Mouse (Mus musculus): ENCODE data around the gene Bhlhe41. TPM values are rescaled to one million over a fixed set of nuclear protein-coding genes. Genes with fewer than 3 reads are reported as not detected.

The Bhlhe41 gene
- polyA plus RNA-seq, 1 experiment from 2014 or later, result 2.9 TPM

GRCm38 (mm10) chr6:145891951-145892350, 26.6 kb upstream of the Bhlhe41 start:
- Histone ChIP-seq H3K9ac (replicated peaks) (no peak overlapping the region), H3K4me1 (no peaks in the 10 kb centered on the region; the same call in 1 of the 2 replicates), H3K9me3 (no peaks in the 10 kb centered on the region), H3K27me3 (no peaks in the 10 kb centered on the region), H3K27ac (replicated peaks) (no peak overlapping the region), H3K36me3 (no peaks in the 10 kb centered on the region), H3K4me3 (no peak overlapping the region), H3K4me2 (replicated peaks) (no peak overlapping the region)
- ATAC-seq (replicated peaks), result no peak
- 82% methylated on average over 11 of the region's 11 CpGs for WGBS

DNA sequence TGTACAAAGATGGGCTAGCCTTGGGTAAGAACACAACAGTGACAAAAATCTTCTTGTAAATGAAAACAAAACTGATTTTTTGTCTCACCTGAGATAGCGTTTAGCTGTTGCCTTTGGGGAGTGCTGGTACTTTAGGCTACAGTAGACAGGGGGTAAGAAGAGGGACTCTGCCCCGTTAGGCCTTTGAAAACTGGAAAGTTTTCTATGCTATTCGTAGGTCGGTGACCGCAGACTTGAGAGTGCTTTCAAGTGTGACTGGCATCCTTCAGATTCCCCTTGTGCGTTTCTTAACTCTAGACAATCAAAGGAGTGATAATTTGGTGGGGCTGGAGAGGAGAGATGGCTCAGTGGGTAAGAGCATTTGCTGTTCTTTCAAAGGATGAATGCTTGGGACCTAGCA, 22.4 kb upstream of the Bhlhe41 start:
- Histone ChIP-seq H3K27me3 (no peaks in the 10 kb centered on the region), H3K4me3 (no peak overlapping the region), H3K4me2 (replicated peaks) (no peak overlapping the region), H3K27ac (replicated peaks) (no peak overlapping the region), H3K36me3 (no peaks in the 10 kb centered on the region), H3K4me1 (no peaks in the 10 kb centered on the region; the same call in 1 of the 2 replicates), H3K9me3 (no peaks in the 10 kb centered on the region), H3K9ac (replicated peaks) (no peak overlapping the region)
- WGBS, result 60% methylated on average over 6 of the region's 6 CpGs
- no peak for ATAC-seq (replicated peaks)

- Histone ChIP-seq H3K36me3 (no peaks in the 10 kb centered on the region), H3K27me3 (no peaks in the 10 kb centered on the region), H3K4me1 (no peaks in the 10 kb centered on the region; the same call in 1 of the 2 replicates), H3K9ac (replicated peaks) (no peak overlapping the region), H3K27ac (replicated peaks) (no peak overlapping the region), H3K4me3 (no peak overlapping the region), H3K4me2 (replicated peaks) (no peak overlapping the region), H3K9me3 (no peaks in the 10 kb centered on the region)
- 62% methylated on average over 8 of the region's 8 CpGs for WGBS
- no peak for ATAC-seq (replicated peaks)
Measured at GRCm38 (mm10) chr6:145886277-145886676, 20.9 kb upstream of the Bhlhe41 start.

DNA sequence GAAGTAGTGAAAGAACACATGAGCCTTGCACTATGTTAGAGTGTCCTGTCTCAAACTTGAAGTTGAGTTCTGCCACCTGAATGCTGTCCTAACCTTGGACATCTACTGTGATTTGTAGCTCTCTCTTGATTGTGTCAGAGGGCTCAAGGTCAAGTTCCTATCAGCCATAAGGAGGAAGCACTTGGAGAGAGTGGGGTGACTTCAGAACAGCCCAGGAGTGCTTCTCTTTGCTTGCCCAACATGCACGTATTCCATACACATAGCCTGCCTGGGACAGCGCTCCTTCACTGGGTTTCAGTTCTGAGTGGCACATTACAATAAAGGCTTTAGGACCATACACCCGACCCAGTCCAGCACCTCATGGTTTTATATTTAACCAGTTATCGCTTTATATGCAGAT, 19.7 kb upstream of the Bhlhe41 start:
- ATAC-seq (replicated peaks), result no peak
- H3K4me3 ChIP-seq, result no peak overlapping the region
- H3K9ac ChIP-seq (replicated peaks), result no peak overlapping the region
- WGBS, result 83% methylated on average over 4 of the region's 4 CpGs
- H3K4me2 ChIP-seq (replicated peaks), result no peak overlapping the region
- H3K36me3 ChIP-seq, result no peaks in the 10 kb centered on the region
- no peaks in the 10 kb centered on the region for H3K27me3 ChIP-seq
- H3K4me1 ChIP-seq, result no peaks in the 10 kb centered on the region; the same call in 1 of the 2 replicates
- H3K9me3 ChIP-seq, result no peaks in the 10 kb centered on the region
- no peak overlapping the region for H3K27ac ChIP-seq (replicated peaks)

DNA sequence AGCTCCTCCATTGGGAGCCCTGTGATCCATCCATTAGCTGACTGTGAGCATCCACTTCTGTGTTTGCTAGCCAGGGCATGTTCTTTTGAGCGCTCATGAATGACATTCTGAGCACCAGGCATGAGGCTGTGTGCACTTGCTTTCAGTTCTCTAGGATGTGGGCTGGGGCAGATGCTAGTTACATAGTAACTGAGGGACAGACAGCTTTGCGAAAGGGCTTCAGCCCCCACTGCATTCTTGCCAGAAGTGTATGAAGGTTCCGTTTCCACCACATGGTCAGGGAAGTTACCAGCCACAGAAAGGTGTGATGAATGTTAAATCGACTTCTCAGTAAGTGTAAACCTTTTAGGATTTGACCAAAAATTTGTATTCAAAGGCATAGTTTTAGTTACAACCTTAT, 18.3 kb upstream of the Bhlhe41 start:
- Histone ChIP-seq H3K4me2 (replicated peaks) (no peak overlapping the region), H3K27ac (replicated peaks) (no peak overlapping the region)
- 91% methylated on average over 4 of the region's 4 CpGs for WGBS

DNA sequence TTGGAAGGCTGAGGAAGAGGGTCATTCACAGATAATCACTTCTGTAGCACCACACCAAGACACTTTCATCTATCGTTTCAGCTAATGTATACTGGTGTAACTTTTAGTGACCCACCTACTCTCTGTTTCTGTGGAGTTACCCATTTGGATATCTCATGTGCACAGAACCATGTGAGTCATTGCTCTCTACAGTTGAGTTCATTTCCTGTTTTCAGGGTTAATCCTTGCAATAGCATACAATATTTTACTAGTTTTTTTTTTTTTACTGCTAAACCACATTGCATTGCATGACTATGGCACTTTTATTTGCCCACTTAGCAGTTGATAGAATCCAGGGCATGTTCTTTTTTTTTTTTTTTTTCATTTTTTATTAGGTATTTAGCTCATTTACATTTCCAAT, 17.7 kb upstream of the Bhlhe41 start:
- H3K27ac ChIP-seq (replicated peaks), result no peak overlapping the region
- no peak overlapping the region for H3K4me3 ChIP-seq
- WGBS, result 92% methylated on average over 1 of the region's 1 CpGs
- H3K27me3 ChIP-seq, result no peaks in the 10 kb centered on the region
- H3K9ac ChIP-seq (replicated peaks), result no peak overlapping the region
- H3K4me2 ChIP-seq (replicated peaks), result no peak overlapping the region
- no peak for ATAC-seq (replicated peaks)
- no peaks in the 10 kb centered on the region for H3K9me3 ChIP-seq
- no peaks in the 10 kb centered on the region for H3K36me3 ChIP-seq
- no peaks in the 10 kb centered on the region for H3K4me1 ChIP-seq

More for the DNA sequence above, 18.3 kb upstream of the Bhlhe41 start:
- H3K9ac ChIP-seq (replicated peaks), result no peak overlapping the region
- no peak overlapping the region for H3K4me3 ChIP-seq
- ATAC-seq (replicated peaks), result no peak
- H3K9me3 ChIP-seq, result no peaks in the 10 kb centered on the region
- no peaks in the 10 kb centered on the region for H3K36me3 ChIP-seq
- H3K4me1 ChIP-seq, result no peaks in the 10 kb centered on the region; the same call in 1 of the 2 replicates
- no peaks in the 10 kb centered on the region for H3K27me3 ChIP-seq

GRCm38 (mm10) chr6:145880609-145881008, 15.3 kb upstream of the Bhlhe41 start:
- H3K9me3 ChIP-seq, result no peaks in the 10 kb centered on the region
- no peaks in the 10 kb centered on the region for H3K36me3 ChIP-seq
- WGBS, result 92% methylated on average over 5 of the region's 5 CpGs
- H3K27me3 ChIP-seq, result no peaks in the 10 kb centered on the region
- H3K4me1 ChIP-seq, result no peaks in the 10 kb centered on the region
- H3K4me2 ChIP-seq (replicated peaks), result no peak overlapping the region
- no peak for ATAC-seq (replicated peaks)
- H3K27ac ChIP-seq (replicated peaks), result no peak overlapping the region
- H3K4me3 ChIP-seq, result no peak overlapping the region
- H3K9ac ChIP-seq (replicated peaks), result no peak overlapping the region

- WGBS, result 79% methylated on average over 9 of the region's 9 CpGs
- H3K36me3 ChIP-seq, result no peaks in the 10 kb centered on the region
- ATAC-seq (replicated peaks), result peak; percentile 57; the same call in 1 of the 2 replicates
- no peak overlapping the region for H3K27ac ChIP-seq (replicated peaks)
- no peaks in the 10 kb centered on the region for H3K4me1 ChIP-seq
- H3K4me2 ChIP-seq (replicated peaks), result no peak overlapping the region
- H3K27me3 ChIP-seq, result no peaks in the 10 kb centered on the region
- no peaks in the 10 kb centered on the region for H3K9me3 ChIP-seq
- no peak overlapping the region for H3K4me3 ChIP-seq
- no peak overlapping the region for H3K9ac ChIP-seq (replicated peaks)
Measured at GRCm38 (mm10) chr6:145876986-145877735, 11.8 kb upstream of the Bhlhe41 start.

GRCm38 (mm10) chr6:145873354-145873753, 8.0 kb upstream of the Bhlhe41 start:
- no peaks in the 10 kb centered on the region for H3K27me3 ChIP-seq
- no peaks in the 10 kb centered on the region for H3K4me1 ChIP-seq
- H3K4me3 ChIP-seq, result no peak overlapping the region
- H3K4me2 ChIP-seq (replicated peaks), result no peak overlapping the region
- no peak overlapping the region for H3K27ac ChIP-seq (replicated peaks)
- ATAC-seq (replicated peaks), result no peak
- WGBS, result 84% methylated on average over 8 of the region's 8 CpGs
- no peaks in the 10 kb centered on the region for H3K9me3 ChIP-seq
- H3K36me3 ChIP-seq, result no peaks in the 10 kb centered on the region
- no peak overlapping the region for H3K9ac ChIP-seq (replicated peaks)

DNA sequence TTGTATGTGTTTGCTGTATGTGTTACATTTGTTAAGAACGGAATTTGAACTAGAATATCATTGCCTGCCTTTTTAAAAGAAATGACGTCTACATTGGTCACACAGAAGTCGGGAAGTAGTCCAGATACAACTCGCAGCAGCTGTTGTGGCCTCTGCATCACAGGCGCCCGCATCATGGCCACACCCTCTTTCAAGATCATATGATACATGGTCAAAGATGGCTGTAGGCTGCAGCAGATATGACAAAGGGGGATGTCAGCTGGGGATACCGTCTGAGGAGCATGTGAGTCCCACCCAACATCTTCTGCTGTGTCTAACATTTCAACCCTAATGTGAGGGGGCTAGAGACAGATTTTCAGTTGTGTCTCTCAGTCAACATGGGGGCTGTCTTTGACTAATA, 6.7 kb upstream of the Bhlhe41 start:
- no peak for ATAC-seq (replicated peaks)
- no peaks in the 10 kb centered on the region for H3K36me3 ChIP-seq
- no peaks in the 10 kb centered on the region for H3K9me3 ChIP-seq
- H3K27ac ChIP-seq (replicated peaks), result no peak overlapping the region
- no peaks in the 10 kb centered on the region for H3K27me3 ChIP-seq
- no peak overlapping the region for H3K4me3 ChIP-seq
- no peak overlapping the region for H3K9ac ChIP-seq (replicated peaks)
- WGBS, result 91% methylated on average over 7 of the region's 7 CpGs
- H3K4me1 ChIP-seq, result peaks cover 2% of the 10 kb centered on the region; the same call in 1 of the 2 replicates
- no peak overlapping the region for H3K4me2 ChIP-seq (replicated peaks)

DNA sequence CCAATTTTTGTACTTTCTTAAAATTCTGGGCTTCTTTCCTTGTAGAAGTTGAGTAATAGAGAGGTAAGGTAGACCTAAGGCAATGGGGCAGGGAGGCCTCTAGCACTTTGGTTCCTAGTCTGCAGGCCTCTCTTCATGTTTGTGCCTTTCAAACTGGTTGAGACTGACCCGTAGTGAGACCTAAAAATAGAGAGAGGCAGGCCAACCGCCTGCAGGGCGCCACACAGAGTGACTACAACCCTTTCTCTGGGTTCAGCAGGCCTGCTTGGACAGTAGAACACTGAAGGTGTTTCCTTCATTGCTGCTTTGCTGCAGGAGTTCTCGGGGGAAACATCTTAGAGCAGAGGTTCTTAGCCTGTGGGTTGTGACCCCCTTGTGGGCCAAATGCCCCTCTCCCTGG, 5.6 kb upstream of the Bhlhe41 start:
- Histone ChIP-seq H3K4me2 (replicated peaks) (no peak overlapping the region), H3K27ac (replicated peaks) (no peak overlapping the region), H3K4me1 (peaks cover 12% of the 10 kb centered on the region), H3K4me3 (no peak overlapping the region), H3K9me3 (no peaks in the 10 kb centered on the region), H3K36me3 (no peaks in the 10 kb centered on the region), H3K9ac (replicated peaks) (no peak overlapping the region), H3K27me3 (no peaks in the 10 kb centered on the region)
- no peak for ATAC-seq (replicated peaks)
- 67% methylated on average over 4 of the region's 4 CpGs for WGBS

DNA sequence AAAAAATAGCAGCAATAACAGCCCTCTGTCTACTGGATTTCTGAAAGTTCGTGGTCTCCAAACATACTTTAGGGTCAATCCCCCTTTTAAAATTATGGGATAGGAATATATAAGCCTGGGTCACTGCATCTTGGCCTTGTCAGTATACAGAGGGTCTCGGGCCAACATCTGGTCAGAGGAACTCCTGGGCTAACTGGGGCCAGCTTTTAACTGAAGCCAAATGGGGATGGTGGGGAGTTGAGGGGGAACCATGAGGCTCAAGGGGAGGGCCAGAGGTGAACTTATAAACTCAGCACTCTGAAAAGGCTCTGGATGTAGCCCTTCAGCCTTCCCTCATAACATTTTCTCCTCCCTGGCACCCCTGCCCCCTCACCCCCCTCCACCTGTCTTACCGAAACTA, 1.8 kb upstream of the Bhlhe41 start:
- no peak overlapping the region for H3K27ac ChIP-seq (replicated peaks)

More for the DNA sequence above, 1.8 kb upstream of the Bhlhe41 start:
- peaks cover 44% of the 10 kb centered on the region for H3K4me1 ChIP-seq
- peak overlapping the region; percentile 99 for H3K4me2 ChIP-seq (replicated peaks)
- H3K36me3 ChIP-seq, result no peaks in the 10 kb centered on the region
- peak overlapping the region; percentile 72; the same call in 1 of the 2 replicates for H3K4me3 ChIP-seq
- WGBS, result 65% methylated on average over 3 of the region's 3 CpGs
- no peak for ATAC-seq (replicated peaks)
- peaks cover 26% of the 10 kb centered on the region for H3K27me3 ChIP-seq
- H3K9me3 ChIP-seq, result no peaks in the 10 kb centered on the region
- H3K9ac ChIP-seq (replicated peaks), result no peak overlapping the region

All from forebrain, embryonic 15.5 days (tissue).